Mouse (Mus musculus) megakaryocyte, embryonic 14.5 days (primary cell): ENCODE measurements around the gene Rnf144a.

Experiments
- FLI1 ChIP-seq: IDR thresholded peaks from 2 replicates; pipeline ENCODE4 v1.6.1; 2012; ENCODE audit warnings: low read length, inconsistent platforms, mixed read lengths
- GATA1 ChIP-seq: IDR thresholded peaks from 3 replicates; pipeline ENCODE4 v1.6.1; 2012; ENCODE audit warnings: mixed read lengths, low read length, inconsistent platforms, borderline replicate concordance

DNA sequence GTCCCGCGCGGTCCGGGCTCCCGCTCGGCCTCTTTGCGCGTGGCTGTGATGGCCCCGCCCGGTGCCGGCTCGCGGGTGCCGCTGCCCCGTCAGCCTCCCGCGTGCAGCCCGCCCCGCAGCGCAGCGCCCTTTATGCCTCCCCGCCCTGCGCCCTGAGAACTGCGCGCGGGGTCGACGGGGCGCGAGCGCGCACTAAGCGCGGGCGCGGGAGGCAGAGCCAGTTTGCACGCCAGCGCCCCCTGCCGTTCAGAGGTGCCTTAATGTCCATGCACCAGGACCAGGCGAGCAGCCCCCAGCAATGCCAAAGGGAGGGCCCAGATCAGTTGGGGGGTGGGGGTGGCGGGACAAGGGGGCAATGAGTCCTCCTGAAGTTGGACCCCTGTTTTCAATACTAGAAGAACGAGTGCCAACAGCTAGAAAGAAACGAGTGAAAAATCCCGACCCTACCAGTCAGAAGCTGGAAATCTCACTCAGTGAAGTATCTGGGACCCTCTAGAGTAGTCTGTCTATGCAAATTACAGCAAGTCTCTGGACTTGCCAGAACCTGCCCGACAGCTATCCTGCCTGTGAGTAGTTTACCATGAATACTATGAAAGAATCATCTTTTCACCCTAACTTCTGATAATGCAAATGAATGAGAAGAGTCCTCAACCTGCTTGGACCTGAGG is at the start of gene Rnf144a:
- TF ChIP-seq GATA1 (no peak), FLI1 (no peak)
